Mouse (Mus musculus): ENCODE results near the gene Plin4.

Plin4 gene

DNA sequence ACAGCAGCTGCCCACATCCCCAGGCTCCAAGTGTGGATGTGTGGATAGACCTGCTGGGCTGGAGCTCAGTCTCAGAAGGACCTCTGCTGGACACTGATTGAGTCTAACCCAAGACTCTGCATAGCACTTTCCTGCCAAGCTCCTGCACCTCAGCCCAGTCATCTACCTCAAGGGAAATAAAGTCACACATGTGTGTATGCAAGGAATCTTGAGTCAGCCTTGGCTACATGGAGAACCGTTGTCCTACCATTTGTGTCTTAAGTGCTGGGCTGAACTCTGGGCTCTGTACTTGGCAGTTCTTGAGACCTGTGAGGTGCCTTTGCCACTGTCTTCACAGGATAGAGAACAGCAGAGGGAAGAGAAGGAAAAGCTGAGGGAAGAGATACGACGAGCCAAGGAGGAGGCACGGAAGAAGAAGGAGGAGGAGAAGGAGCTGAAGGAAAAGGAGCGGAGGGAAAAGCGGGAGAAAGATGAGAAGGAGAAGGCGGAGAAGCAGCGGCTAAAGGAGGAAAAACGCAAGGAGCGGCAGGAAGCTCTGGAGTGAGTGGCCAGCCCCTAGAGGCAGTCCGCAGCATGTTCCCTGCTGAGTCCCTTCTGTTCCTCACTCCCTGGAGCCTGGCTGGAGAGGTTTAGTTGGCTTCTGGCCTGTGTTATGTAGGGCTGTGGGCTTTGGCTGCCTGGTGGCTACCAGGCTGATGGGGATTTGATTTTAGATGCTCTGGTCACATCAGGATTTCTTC lies 52.1 kb downstream of the Plin4 start:
- DNase-seq (ENCODE audit: low read depth, low spot score) = no peak

DNA sequence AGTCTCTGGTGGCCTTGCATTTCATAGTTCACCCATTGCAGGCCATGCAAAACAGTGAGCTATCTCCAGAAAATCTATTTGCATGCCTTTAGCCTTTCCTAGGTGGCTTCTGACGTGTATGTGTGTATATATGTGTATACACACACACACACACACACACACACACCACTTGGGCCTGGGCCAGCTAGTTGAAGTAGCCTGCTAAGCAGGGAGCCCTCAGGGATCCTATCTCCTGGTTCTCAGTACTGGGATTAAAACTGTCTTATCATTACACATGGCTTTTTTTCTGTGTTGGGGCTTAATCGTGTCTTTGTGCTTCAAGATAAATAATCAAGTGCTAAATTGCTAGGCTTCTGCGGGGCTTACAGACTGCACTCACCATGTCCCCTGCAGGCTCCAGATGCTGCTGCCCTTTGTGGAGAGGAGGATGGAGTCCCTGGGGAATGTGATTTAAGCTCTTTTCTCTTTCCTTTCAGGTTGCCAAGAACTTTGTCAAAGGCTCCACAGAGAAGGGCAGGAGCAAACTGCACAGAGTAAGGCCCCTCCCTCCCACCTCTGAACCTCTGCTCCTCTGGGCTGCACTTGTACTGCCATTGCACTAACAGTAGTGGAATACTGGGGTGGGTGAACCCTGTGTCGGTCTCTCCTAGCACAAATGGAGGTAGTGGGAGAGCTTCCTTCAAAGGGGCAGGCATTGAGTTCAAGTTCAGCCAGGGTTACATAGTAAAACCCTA lies 53.5 kb downstream of the Plin4 start:
- DNase-seq (ENCODE audit: low read depth, low spot score) = no peak

DNA sequence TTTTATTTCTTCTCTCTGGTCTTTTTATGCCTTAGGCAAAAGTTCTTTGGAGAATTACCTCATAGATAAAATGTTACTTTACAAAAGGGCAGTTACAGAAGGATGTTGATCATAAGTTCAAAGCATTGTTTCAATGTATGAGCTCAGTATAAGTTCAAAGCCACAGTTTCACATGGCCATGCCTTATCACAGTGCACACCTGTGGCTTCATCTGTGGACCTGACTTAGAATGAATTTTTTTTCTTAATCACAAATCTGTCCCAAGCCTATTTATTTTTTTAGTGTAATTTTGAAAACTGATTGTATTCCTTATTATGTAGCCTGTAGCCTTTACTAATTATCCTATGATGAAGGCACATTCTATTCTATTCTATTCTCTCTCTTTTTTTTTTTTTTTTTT lies 54.7 kb downstream of the Plin4 start:
- no peak for DNase-seq (ENCODE audit: low read depth, low spot score)

DNA sequence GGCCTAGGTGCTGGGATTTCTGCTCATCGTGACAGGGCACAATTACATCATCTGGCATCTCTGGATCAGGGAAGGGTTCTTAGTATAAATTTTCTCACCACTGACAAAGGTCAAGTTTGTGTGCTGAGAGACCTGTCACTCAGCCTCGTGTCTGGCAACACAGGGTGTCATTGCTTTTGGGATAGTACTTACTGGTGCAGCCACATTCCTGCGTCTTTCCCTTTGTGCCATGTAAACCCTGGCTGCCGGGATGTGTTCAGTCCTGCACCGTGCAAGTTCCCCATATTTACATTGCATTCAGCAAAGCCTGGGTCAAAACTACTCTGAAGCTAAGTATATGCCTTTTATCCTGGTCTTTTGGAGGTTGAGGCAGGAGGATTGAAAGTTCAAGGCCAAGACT lies 58.2 kb downstream of the Plin4 start:
- no peak for DNase-seq (ENCODE audit: low read depth, low spot score)

Data from CD4-positive helper T cell, adult 2 months (primary cell).